Mouse (Mus musculus): Measurements from ENCODE around the gene Trnau1ap. TPM values are rescaled to one million over a fixed set of nuclear protein-coding genes. Genes with fewer than 3 reads are reported as not detected.
A peak's percentile ranks its signal among the peaks of the same experiment; 100 is the strongest.
"Not testable (repeated sequence)": the region's sequence is repeated elsewhere in the genome, so short reads cannot be mapped to it uniquely, and the experiment has no call there.

The Trnau1ap gene
- polyA plus RNA-seq, 1 experiment, result 32.1 TPM

GRCm38 (mm10) chr4:132291056-132291455 is 38.3 kb downstream of the Trnau1ap start:
- Histone ChIP-seq H3K4me1 (ENCODE audit: control insufficient read depth, insufficient read depth, low read length) (no peaks in the 10 kb centered on the region; the same call in 1 of the 2 replicates), H3K4me3 (replicated peaks; ENCODE audit: control insufficient read depth, low read depth, low read length) (no peak overlapping the region), H3K27ac (ENCODE audit: control insufficient read depth, insufficient read depth, low read depth, low read length, poor library complexity) (no peak overlapping the region)
- no peak for TF ChIP-seq CTCF (IDR thresholded peaks at IDR 0.05; ENCODE audit: control insufficient read depth, insufficient read depth, low read length)
- TF ChIP-seq POLR2A (IDR thresholded peaks at IDR 0.05; ENCODE audit: borderline replicate concordance, control insufficient read depth, low read depth, low read length), result no peak
- WGBS, result 93% methylated on average over 4 of the region's 4 CpGs

GRCm38 (mm10) chr4:132288840-132289239 is 40.5 kb downstream of the Trnau1ap start:
- not testable (repeated sequence) for H3K4me3 ChIP-seq (replicated peaks; ENCODE audit: control insufficient read depth, low read depth, low read length); H3K4me1 ChIP-seq (ENCODE audit: control insufficient read depth, insufficient read depth, low read length); H3K27ac ChIP-seq (ENCODE audit: control insufficient read depth, insufficient read depth, low read depth, low read length, poor library complexity)
- WGBS, result 82% methylated on average over 4 of the region's 5 CpGs

- no peak overlapping the region for H3K27ac ChIP-seq (ENCODE audit: control insufficient read depth, insufficient read depth, low read depth, low read length, poor library complexity)
- TF ChIP-seq CTCF (IDR thresholded peaks at IDR 0.05; ENCODE audit: control insufficient read depth, insufficient read depth, low read length) (no peak), POLR2A (IDR thresholded peaks at IDR 0.05; ENCODE audit: borderline replicate concordance, control insufficient read depth, low read depth, low read length) (no peak)
- H3K4me1 ChIP-seq (ENCODE audit: control insufficient read depth, insufficient read depth, low read length), result no peaks in the 10 kb centered on the region; the same call in 1 of the 2 replicates
- H3K4me3 ChIP-seq (replicated peaks; ENCODE audit: control insufficient read depth, low read depth, low read length), result peak overlapping the region; percentile 24
- 61% methylated on average over 3 of the region's 3 CpGs for WGBS
Observed at GRCm38 (mm10) chr4:132275949-132276348, 53.4 kb downstream of the Trnau1ap start.

GRCm38 (mm10) chr4:132274156-132274862 is 55.0 kb downstream of the Trnau1ap start, which contains the start of gene Taf12:
TSS of gene Taf12 (plus strand) at chr4:132274375.
- TF ChIP-seq POLR2A (IDR thresholded peaks at IDR 0.05; ENCODE audit: borderline replicate concordance, control insufficient read depth, low read depth, low read length), result peak; percentile 100
- peak; percentile 1; the same call in 1 of the 2 replicates for TF ChIP-seq CTCF (IDR thresholded peaks at IDR 0.05; ENCODE audit: control insufficient read depth, insufficient read depth, low read length)
- Histone ChIP-seq H3K27ac (ENCODE audit: control insufficient read depth, insufficient read depth, low read depth, low read length, poor library complexity) (peak within 1 kb of the TSS; percentile 96), H3K4me3 (replicated peaks; ENCODE audit: control insufficient read depth, low read depth, low read length) (peak within 1 kb of the TSS; percentile 98), H3K4me1 (ENCODE audit: control insufficient read depth, insufficient read depth, low read length) (no peaks in the 10 kb centered on the region; the same call in 1 of the 2 replicates)
- under 1% methylated on average over 48 of the region's 48 CpGs for WGBS

GRCm38 (mm10) chr4:132273166-132273565 is 56.2 kb downstream of the Trnau1ap start:
- 31% methylated on average over 2 of the region's 2 CpGs for WGBS
- TF ChIP-seq CTCF (IDR thresholded peaks at IDR 0.05; ENCODE audit: control insufficient read depth, insufficient read depth, low read length), result no peak
- TF ChIP-seq POLR2A (IDR thresholded peaks at IDR 0.05; ENCODE audit: borderline replicate concordance, control insufficient read depth, low read depth, low read length), result no peak
- Histone ChIP-seq H3K4me1 (ENCODE audit: control insufficient read depth, insufficient read depth, low read length) (no peaks in the 10 kb centered on the region; the same call in 1 of the 2 replicates), H3K27ac (ENCODE audit: control insufficient read depth, insufficient read depth, low read depth, low read length, poor library complexity) (no peak overlapping the region), H3K4me3 (replicated peaks; ENCODE audit: control insufficient read depth, low read depth, low read length) (no peak overlapping the region)

GRCm38 (mm10) chr4:132269740-132270560 is 59.4 kb downstream of the Trnau1ap start:
- H3K4me1 ChIP-seq (ENCODE audit: control insufficient read depth, insufficient read depth, low read length), result no peaks in the 10 kb centered on the region; the same call in 1 of the 2 replicates
- WGBS, result under 1% methylated on average over 35 of the region's 35 CpGs
- TF ChIP-seq CTCF (IDR thresholded peaks at IDR 0.05; ENCODE audit: control insufficient read depth, insufficient read depth, low read length) (peak; percentile 49), POLR2A (IDR thresholded peaks at IDR 0.05; ENCODE audit: borderline replicate concordance, control insufficient read depth, low read depth, low read length) (peak; percentile 100)
- peak overlapping the region; percentile 73 for H3K27ac ChIP-seq (ENCODE audit: control insufficient read depth, insufficient read depth, low read depth, low read length, poor library complexity)
- peak overlapping the region; percentile 45 for H3K4me3 ChIP-seq (replicated peaks; ENCODE audit: control insufficient read depth, low read depth, low read length)

GRCm38 (mm10) chr4:132268871-132269739 is 60.2 kb downstream of the Trnau1ap start:
- peak overlapping the region; percentile 73; the same call in 1 of the 2 replicates for H3K27ac ChIP-seq (ENCODE audit: control insufficient read depth, insufficient read depth, low read depth, low read length, poor library complexity)
- H3K4me3 ChIP-seq (replicated peaks; ENCODE audit: control insufficient read depth, low read depth, low read length), result no peak overlapping the region
- H3K4me1 ChIP-seq (ENCODE audit: control insufficient read depth, insufficient read depth, low read length), result no peaks in the 10 kb centered on the region; the same call in 1 of the 2 replicates
- 5% methylated on average over 6 of the region's 6 CpGs for WGBS
- TF ChIP-seq CTCF (IDR thresholded peaks at IDR 0.05; ENCODE audit: control insufficient read depth, insufficient read depth, low read length), result no peak
- TF ChIP-seq POLR2A (IDR thresholded peaks at IDR 0.05; ENCODE audit: borderline replicate concordance, control insufficient read depth, low read depth, low read length), result no peak

Data from bone marrow, adult 2 months (tissue).